Mouse (Mus musculus) monocyte, adult 5-6 weeks (primary cell): ENCODE measurements around the gene Snx8. TPM values are rescaled to one million over a fixed set of nuclear protein-coding genes. Genes with fewer than 3 reads are reported as not detected.

Experiments
- ATAC-seq: fragments of 153-309, 156-312 bp; replicated peaks from 2 replicates; pipeline ENCODE4 v1.8.0; 2017; ENCODE audit warnings: mild to moderate bottlenecking; ENCODE audit not compliant: low TSS enrichment, insufficient number of reproducible peaks, severe bottlenecking, poor library complexity, low FRiP score
- total RNA-seq: library from RNA; stranded (forward); fragments of 200-1000, 200-491, 200-594 nt; gene quantifications from 3 replicates; pipeline ENCODE4 v1.2.3, GENCODE M21; 2017

Snx8 gene
- total RNA-seq, 1 experiment from 2014 or later = 20.9 TPM

DNA sequence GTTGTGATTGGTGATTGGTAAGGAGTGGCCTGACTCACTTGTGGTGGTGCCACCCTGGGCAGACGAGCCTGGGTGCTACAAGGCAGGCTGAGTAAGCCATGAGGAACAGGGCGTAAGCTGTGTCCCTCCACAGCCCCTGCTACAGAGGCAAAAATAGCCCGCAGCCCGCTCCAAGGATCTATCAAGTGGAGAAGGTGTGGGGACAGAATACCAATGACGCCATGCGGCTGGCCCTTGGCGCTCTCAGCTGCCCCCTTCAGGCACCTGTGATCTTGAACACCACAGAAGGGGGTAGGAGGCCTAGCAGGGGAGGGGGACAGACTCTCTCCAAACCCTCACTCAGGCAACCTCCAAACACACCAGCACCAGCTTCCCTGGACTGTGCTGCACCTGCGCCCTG lies 83.0 kb downstream of the Snx8 start:
- no peak for ATAC-seq

GRCm38 (mm10) chr5:140298291-140298690 lies 90.8 kb downstream of the Snx8 start:
- no peak for ATAC-seq

GRCm38 (mm10) chr5:140292152-140292551 lies 96.9 kb downstream of the Snx8 start:
- peak; percentile 44; the same call in 1 of the 2 replicates for ATAC-seq

Other genes starting within 250 kb of the Snx8 start
- gene Mad1l1, start 67.7 kb downstream of the Snx8 start, total RNA-seq = 38.6 to 53.6 TPM (median 41.6 TPM) in 3 replicates
- 12.6 to 15.8 TPM (median 14.0 TPM) in 3 replicates for gene Nudt1, start 67.6 kb downstream of the Snx8 start, total RNA-seq
- 0.57 to 3.1 TPM (median 1.9 TPM) in 3 replicates for gene Mrm2, start 57.4 kb downstream of the Snx8 start, total RNA-seq
- gene Eif3b, start 30.1 kb upstream of the Snx8 start, total RNA-seq = 58.0 to 92.8 TPM (median 85.6 TPM) in 3 replicates
- gene Gm4869, start 56.4 kb upstream of the Snx8 start, total RNA-seq = not detected in 3 replicates
- 30.8 to 35.1 TPM (median 32.4 TPM) in 3 replicates for gene Chst12, start 116.3 kb upstream of the Snx8 start, total RNA-seq
- not detected in 3 replicates for gene Grifin, start 175.8 kb upstream of the Snx8 start, total RNA-seq
- 274 to 469 TPM (median 297 TPM) in 3 replicates for gene Lfng, start 218.1 kb upstream of the Snx8 start, total RNA-seq